Mouse (Mus musculus) cerebellum, postnatal 14 days (tissue): ENCODE measurements at regions not wholly inside any gene's neighbourhood (a gene's known extent, or its start where the extent isn't known, plus 50 kb on each side); places are given as distances from the start of the nearest gene placed in this dataset.

Experiments
- DNase-seq, 2 experiments: peaks; one replicate each; pipeline ENCODE4 v3.0.0; 2021; ENCODE audit warnings: mixed read lengths in 2 of 2

DNA sequence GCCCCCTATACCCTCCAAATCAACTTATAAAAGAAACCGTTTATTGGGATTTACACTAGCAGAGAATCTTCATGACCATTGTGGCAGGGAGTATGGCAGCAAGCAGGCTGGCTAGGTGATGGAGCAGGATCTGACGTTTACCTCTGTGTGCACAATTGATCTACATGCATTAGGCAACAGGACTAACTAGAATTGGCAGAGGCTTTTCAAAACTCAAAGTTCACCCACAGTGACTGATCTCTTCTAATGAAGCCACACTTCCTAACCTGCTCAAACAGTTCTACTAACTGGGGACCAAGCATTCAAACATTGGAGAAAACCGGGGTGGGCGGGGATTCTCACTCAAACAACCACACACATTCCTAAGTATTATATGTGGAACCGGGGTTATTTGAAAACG, 1382.9 kb upstream of the Tenm2 start:
- DNase-seq, result no peak

DNA sequence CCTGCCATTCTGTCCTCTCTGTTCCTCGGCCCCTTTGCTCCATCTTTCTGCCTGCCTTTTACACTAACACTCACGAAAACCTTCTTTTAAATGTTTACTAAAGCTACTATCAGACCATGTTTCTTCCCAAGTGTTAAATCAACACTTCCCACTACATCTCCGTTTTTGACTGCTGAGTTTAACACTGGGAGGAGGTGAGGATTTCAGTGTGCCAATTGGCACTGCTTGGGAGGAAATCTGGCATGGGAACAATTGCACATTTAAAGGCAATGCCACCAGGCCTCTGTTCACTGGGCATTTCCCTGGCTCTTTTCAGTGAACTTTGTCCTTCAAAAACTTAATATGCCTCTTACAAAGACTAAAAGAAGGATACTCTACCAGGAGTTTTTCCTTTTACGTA, 1365.2 kb upstream of the Tenm2 start:
- DNase-seq, result peak; percentile 62 to 76

DNA sequence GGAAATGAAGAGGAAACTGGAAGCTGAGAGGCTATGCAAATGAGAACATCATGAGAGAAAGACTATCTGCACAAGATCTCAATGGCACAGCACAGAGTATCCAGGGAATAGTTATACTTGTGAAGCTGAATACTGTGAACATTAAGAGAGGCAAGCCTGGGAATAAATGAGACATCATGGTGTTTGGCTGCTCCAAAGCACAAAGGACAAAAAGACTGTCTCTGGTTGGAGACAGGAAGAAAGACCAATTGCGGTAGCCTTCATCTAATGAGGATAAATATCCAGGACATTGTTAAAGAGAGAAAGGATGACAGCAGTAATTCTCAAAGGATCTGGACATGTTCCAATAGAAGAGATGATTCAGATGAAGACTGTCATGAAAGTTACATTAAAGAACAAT, 1332.8 kb upstream of the Tenm2 start:
- no peak for DNase-seq

DNA sequence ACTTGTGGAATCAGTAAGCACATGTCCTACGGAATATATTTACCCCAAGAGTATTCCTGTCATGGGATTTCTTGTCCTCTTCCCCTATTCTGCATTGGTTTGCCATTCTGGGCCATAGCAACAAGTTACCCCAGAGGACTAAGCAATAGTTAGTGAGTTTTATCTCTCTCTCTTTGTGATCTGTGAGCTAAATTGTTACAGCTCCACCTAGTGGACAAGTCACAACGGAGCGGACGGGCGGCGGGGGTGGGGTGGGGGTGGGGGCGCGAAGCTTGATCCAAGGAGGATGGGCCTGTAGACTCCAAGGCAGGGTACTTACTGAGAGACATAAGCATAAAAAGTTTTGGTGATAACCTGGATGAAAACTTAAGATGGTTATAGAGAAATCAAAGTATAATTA, 1308.1 kb upstream of the Tenm2 start:
- peak; percentile 18 to 34 for DNase-seq

DNA sequence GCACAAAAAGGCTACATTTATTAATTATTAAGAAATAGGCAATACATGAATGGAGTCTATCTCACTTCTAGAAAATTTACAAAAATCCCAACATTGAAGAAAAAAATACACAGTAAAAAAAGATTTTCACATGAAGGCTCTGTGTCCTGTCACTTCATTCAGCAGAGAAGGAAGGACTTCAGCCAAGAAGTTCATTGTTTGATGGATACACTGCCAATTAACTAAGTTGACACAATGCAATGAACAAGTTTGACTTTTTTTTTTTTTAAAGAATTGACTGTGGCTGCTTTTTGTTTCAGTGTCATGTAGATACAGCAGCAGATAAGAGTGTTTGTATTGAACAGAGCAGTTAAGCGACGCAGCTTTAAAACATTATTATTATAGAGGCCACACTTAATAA, 1304.3 kb upstream of the Tenm2 start:
- no peak for DNase-seq

DNA sequence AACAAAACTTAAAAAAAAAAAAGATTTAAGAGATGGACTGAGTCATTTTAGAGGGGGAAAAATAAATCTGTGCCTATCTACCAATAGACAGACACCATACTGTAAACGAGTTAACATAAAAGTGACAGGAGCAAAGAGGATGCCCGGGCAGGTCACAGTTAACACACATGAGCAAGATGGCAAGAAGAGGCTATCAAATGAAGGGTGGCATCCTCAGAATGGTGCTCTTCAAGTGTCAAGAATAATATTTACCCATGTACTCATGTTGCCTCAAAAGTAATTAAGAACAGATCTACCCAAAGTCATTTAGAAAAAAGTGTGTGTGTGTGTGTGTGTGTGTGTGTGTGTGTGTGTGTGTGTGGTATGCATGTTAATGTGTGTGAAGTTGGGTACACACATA, 1296.5 kb upstream of the Tenm2 start:
- no peak for DNase-seq

DNA sequence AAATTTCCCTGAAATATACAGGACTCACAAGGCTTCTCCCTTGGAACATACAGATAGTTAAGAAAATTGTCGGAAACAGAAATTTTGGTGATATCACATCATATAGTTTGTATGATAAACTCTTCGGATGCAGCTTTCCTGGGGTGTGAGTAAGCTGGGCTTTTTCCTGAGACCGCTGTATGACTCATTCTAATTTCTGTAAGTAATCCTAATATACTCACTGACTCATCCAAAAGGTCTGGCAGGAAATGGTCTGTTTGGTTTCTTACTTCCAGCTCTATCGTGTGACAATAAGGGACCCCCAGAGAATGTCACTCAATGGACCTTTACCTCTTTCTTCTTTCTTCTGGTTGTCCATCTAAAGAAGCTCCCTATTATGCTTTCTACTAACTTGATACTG, 1273.9 kb upstream of the Tenm2 start:
- no peak for DNase-seq

DNA sequence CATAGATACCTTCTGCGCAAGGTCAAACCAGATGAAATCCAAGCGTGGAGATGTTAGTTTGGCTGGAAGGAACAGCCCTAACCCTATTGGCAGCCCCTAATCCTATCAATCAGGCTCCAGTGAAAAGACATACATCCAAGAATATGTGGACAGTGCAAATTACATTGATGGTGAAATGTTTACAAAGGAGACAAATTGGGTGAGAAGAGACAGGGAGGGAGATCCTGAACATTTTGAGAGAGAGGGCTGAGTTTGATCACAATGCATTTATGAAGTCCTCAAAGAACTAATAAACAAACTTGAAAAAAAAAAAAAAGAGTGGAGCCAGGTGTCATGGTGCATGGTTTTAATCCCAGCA, 1228.5 kb upstream of the Tenm2 start:
- DNase-seq, result no peak

DNA sequence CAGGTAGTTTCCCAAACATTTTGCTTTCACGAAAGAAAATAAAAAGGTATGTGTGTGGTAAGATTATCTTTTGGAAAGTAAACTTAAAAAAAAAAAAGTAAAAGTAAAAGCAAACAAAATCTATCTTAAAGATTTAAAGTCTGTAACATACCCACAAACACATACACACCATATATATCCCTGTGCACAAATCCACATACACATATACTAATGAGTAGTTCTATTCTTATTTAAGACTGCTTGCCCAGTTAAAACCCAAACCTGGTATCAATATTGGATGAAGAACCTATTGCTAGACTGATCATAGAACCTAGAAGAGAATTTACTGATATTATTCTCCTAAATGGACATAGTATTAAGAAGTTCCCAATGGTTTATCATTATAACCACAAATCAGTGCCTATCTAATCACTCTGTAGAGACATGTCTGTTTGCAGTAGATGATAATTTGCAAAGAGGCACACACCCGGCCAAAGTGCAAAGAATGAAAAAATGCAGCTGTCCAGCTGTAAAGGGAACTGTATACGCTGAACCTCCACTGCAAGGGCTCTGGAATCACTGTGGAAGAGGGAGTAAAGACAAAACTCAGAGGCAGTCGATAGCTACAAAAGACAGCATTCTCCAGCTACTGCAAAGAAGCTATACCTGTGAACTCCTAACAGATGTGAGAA, 1227.9 kb upstream of the Tenm2 start:
- no peak for DNase-seq

DNA sequence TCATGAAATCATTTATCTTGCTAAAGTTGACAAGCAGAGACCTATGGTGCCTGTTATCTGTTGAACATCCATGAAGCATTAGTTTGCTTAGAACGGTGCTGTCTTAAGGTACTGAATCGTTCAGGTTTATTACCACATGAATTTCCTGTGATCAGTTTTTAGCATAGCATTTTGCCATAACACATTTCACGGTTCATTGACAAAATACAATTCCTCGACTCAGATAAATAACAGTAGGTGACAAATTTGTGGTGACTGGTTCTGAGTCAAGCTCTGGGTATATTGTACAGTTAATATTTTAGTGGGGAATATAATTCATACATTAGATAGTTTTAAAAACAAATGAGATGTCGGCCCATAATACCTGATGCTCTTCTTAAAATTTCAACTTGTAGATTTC, 1207.5 kb upstream of the Tenm2 start:
- no peak for DNase-seq

DNA sequence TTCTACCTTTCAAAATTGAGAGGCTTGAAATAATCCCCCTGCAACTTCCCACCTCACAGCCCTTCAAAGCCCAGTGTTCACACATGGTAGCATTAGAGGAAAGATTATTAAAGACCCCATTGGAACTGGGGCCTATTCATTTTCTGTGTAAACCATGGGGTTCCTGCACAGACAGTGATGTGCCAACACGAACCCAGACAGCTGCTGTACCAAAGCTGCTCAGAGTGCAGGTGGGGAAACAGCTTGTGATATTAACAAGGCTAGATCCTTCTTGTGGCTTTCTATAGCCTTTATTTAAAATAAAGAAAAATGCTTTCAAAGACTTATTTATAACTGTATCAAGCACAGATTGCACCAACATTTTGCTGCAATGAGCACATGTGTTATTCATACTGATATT, 1174.5 kb upstream of the Tenm2 start:
- peak; percentile 6 to 7 for DNase-seq

DNA sequence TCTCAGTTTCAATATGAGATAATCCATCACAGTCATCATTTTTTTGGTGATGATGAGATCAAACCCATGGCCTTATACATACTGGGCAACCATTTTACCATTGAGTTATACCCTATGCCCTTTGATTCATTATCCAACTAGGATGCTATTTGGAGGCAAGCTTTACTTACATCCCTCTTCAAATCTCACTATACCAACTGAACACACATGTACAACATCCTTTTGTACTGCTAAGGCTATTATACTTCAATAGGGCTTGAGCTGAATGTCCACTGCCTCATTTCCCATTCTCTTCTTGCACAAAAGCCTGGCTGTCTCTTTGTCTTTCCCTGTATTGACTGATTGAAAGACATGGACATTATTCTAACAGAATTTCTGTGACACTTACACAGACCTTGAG, 1162.0 kb upstream of the Tenm2 start:
- DNase-seq, result no peak

DNA sequence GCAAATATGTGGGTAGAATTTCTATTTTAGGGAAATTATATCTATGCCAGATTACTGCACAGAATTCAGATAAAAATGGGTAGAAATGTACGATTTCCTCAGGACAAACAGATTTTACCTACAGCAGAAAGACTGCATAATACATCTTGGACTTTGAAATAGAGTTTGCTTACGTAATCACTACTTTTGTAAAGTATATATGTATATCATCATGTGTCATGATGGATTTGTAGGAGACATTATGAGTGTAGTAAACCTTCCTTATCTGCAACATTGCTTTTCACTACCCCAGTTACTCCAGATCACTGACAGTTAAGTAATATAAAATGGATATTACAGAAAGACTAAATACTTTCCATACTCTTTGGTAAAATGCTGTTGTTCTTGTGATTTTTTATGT, 1151.2 kb upstream of the Tenm2 start:
- no peak for DNase-seq

DNA sequence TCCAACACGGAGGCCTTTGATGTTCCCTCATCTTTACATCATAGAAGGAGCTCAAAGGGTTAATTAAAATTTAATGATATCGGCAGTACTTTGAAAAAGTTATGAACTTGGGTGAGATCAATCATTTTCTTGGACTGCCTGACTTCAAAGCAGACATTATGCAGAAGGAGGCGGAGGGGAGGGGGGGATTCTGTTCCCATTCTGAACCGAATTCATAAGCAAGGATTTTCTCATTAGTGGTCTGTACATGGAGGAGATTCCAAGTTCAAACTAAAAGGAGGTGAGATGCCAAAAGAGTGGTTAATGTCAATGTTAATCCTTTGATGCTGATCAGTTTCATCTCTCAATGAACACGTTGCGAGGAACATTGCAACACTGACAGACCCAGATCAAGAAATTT, 1110.7 kb upstream of the Tenm2 start:
- DNase-seq, result no peak

DNA sequence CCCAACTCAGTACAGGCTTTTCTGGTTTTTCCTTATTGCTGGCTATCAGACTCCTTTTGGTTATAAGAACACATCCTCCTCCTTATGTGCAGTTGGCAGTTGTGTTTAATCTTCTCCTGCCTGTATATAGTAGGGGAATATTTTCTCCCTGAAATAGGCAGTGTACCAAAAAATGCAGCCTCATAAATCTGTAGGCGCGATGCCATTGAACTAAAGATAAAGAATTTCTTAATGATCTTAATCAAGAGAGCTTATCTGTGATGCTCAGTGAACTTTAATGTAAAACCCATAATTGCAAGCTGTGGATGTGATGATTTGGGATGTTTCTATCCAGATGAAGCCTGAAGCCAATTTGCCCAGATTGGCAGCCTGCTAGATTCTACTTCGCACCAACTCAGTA, 1099.6 kb upstream of the Tenm2 start:
- DNase-seq, result no peak

DNA sequence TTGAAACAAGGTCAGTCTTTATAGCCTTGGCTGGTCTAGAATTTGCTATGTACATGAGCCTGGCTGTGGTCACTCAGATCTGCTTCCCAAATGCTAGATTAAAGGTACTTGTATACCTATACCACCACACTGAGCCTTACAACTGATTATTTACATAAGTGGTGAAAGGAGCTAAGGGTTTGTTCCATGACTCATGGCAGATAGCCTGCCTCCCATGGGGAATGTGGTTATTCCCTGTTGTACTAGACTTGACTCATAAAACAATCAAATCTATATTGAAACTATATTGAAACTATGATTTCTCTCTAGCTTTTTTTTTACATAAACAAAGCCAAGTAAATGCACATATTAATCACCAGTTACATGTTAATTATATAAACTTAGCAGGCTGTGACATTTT, 1061.9 kb upstream of the Tenm2 start:
- DNase-seq, result no peak

DNA sequence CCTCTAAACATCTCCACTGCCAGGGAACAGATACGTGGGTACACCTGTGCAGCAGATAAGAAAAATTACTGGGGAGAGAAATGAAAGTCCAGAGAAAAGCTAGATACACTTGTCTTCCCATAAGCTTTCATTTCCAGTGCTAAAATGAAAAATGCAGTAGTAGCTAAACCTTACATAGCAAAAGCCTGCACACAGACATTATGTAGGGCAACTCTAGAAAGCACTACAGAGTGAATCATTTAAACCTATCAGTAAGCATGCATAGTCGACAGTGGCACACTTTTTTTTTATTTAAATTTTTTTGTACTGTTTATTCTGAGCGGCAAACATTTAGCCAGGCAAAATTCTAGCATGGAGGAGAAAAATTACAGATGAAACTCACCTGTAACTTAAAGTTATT, 1055.5 kb upstream of the Tenm2 start:
- no peak for DNase-seq

DNA sequence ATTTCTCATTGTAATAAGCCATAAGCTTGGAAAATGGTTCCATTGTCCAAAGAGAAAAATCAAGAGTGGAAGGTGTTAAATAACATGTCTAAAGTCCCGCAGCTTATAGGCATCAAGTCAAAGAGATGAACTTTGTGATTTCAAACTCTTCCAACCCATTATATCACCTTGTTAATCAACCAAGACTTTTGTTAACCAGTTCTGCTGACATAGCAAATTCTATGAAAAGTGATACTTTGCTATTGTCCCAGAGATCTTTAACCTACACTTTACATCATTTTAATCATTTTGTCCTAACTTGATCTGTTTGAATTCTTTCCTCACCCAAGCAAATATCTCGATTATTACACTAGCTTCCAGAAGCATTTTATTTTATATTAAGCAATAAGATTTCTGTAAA, 1045.2 kb upstream of the Tenm2 start:
- no peak for DNase-seq
